Mouse (Mus musculus) testis, adult 2 months (tissue): ENCODE measurements at regions not wholly inside any gene's neighbourhood (a gene's known extent, or its start where the extent isn't known, plus 50 kb on each side); places are given as distances from the start of the nearest gene placed in this dataset.

Experiments
- CTCF ChIP-seq: fragments of 200-500 bp; IDR thresholded peaks from 2 replicates; pipeline ENCODE4 v1.5.1; 2012; ENCODE audit warnings: low read depth, mild to moderate bottlenecking, inconsistent platforms, low read length, moderate library complexity; ENCODE audit not compliant: control insufficient read depth, insufficient read depth, insufficient replicate concordance
- POLR2A ChIP-seq: fragments of 200-500 bp; IDR thresholded peaks from 2 replicates; pipeline ENCODE4 v1.6.1; 2012; ENCODE audit warnings: low read depth, mild to moderate bottlenecking, inconsistent platforms, low read length, moderate library complexity; ENCODE audit not compliant: control insufficient read depth

GRCm38 (mm10) chr9:52254475-52254874 lies 86.1 kb upstream of the Zc3h12c start:
- TF ChIP-seq POLR2A (no peak), CTCF (no peak)
